Mouse (Mus musculus) limb, embryonic 11.5 days (tissue): ENCODE data around the gene Actr5. TPM values are rescaled to one million over a fixed set of nuclear protein-coding genes. Genes with fewer than 3 reads are reported as not detected.

Experiments
- ATAC-seq: fragments of 200-750 bp; cut with Nextera tagmentation; 2 replicates; pipeline ENCODE4 v1.8.0; 2017; ENCODE audit warnings: low read depth; ENCODE audit not compliant: insufficient number of reproducible peaks, low FRiP score, low TSS enrichment
- DNase-seq: peaks from one replicate; pipeline ENCODE4 v3.0.0-alpha.2; 2015; ENCODE audit warnings: low spot score
- H3K27ac ChIP-seq: fragments of 300-500 bp; sonication (generic); replicated peaks from 2 replicates; pipeline ENCODE4 v1.5.1; 2014; ENCODE audit warnings: low read depth, mild to moderate bottlenecking, low read length
- H3K27me3 ChIP-seq: fragments of 300-500 bp; sonication (generic); 2 replicates; pipeline ENCODE4 v1.6.1; 2014; ENCODE audit warnings: mild to moderate bottlenecking, low read length, mixed read lengths; ENCODE audit not compliant: control insufficient read depth, insufficient read depth
- H3K36me3 ChIP-seq: fragments of 300-500 bp; sonication (generic); 2 replicates; pipeline ENCODE4 v1.6.1; 2014; ENCODE audit warnings: mild to moderate bottlenecking, low read length, moderate library complexity, mixed read lengths; ENCODE audit not compliant: control insufficient read depth, insufficient read depth
- H3K4me1 ChIP-seq: fragments of 300-500 bp; sonication (generic); 2 replicates; pipeline ENCODE4 v1.6.1; 2014; ENCODE audit warnings: low read length, mixed read lengths; ENCODE audit not compliant: control insufficient read depth, insufficient read depth
- H3K4me2 ChIP-seq: fragments of 300-500 bp; sonication (generic); 2 replicates; pipeline ENCODE4 v1.6.1; 2014; ENCODE audit warnings: low read depth, mild to moderate bottlenecking, moderate library complexity; ENCODE audit not compliant: severe bottlenecking
- H3K4me3 ChIP-seq: fragments of 300-500 bp; sonication (generic); 2 replicates; pipeline ENCODE4 v1.5.1; 2014; ENCODE audit warnings: low read depth, low read length
- H3K9ac ChIP-seq: fragments of 300-500 bp; sonication (generic); 2 replicates; pipeline ENCODE4 v1.6.1; 2014; ENCODE audit warnings: mild to moderate bottlenecking, low read length
- H3K9me3 ChIP-seq: fragments of 300-500 bp; sonication (generic); 2 replicates; pipeline ENCODE4 v1.6.1; 2016; ENCODE audit warnings: low read length; ENCODE audit not compliant: control insufficient read depth
- WGBS: fragments of 180-500 bp; shearing (Covaris S2); extraction: QIAGEN DNeasy Blood & Tissue Kit; methylation state at CpG from one replicate; pipeline ENCODE4 v1.1.7; 2014; 5-methylcytosine and 5-hydroxymethylcytosine counted together
- polyA plus RNA-seq: library from polyadenylated mRNA; unstranded; fragments of >200 nt; fragmentation: Nextera tagmentation; extraction: Ambion mirVana; gene quantifications from 2 replicates; pipeline ENCODE4 v1.2.1, GENCODE M21; 2014

Gene Actr5
- polyA plus RNA-seq, 1 experiment from 2014 or later = 16.4 TPM

- Histone ChIP-seq H3K4me3 (no peak overlapping the region), H3K4me2 (no peak overlapping the region), H3K27me3 (no peaks in the 10 kb centered on the region), H3K27ac (no peak overlapping the region), H3K36me3 (peaks cover 6% of the 10 kb centered on the region), H3K9ac (no peak overlapping the region), H3K4me1 (no peaks in the 10 kb centered on the region), H3K9me3 (no peaks in the 10 kb centered on the region)
- WGBS = 83% methylated on average over 3 of the region's 3 CpGs
- DNase-seq (no peak), ATAC-seq (no peak)
Observed at GRCm38 (mm10) chr2:158643791-158644190, 19.1 kb downstream of the Actr5 start.

GRCm38 (mm10) chr2:158651159-158651908, 26.6 kb downstream of the Actr5 start:
- ATAC-seq (no peak), DNase-seq (no peak)
- no peak overlapping the region for H3K27ac ChIP-seq
- H3K27me3 ChIP-seq = no peaks in the 10 kb centered on the region
- H3K36me3 ChIP-seq = no peaks in the 10 kb centered on the region
- no peaks in the 10 kb centered on the region for H3K9me3 ChIP-seq
- H3K9ac ChIP-seq = no peak overlapping the region
- no peak overlapping the region for H3K4me2 ChIP-seq
- H3K4me3 ChIP-seq = no peak overlapping the region
- 60% methylated on average over 7 of the region's 7 CpGs for WGBS
- no peaks in the 10 kb centered on the region for H3K4me1 ChIP-seq

DNA sequence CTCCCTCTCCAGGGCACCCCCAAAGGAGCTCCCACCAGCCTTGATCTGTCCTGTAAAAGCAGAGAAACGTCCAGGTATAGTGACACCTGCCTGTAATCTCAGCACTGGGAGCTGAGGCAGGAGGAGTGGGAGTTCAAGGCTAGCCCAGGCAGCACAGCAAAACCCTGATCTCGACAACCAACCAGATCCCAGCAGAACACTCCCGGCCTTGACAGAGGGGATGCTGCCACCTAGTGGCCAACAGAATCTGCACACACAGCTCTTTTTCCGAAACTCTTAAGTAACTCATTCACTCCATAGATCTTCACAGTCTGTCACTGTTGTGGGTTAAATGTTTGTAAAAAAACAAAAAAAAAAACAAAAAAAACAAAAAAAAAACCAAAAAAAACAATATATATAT, 28.3 kb downstream of the Actr5 start:
- 10% methylated on average over 4 of the region's 4 CpGs for WGBS
- Histone ChIP-seq H3K9ac (no peak overlapping the region), H3K4me1 (no peaks in the 10 kb centered on the region), H3K4me2 (no peak overlapping the region), H3K9me3 (no peaks in the 10 kb centered on the region), H3K36me3 (no peaks in the 10 kb centered on the region), H3K27ac (no peak overlapping the region), H3K4me3 (no peak overlapping the region), H3K27me3 (no peaks in the 10 kb centered on the region)
- DNase-seq (peak; percentile 85), ATAC-seq (peak; percentile 21; the same call in 1 of the 2 replicates)

- no peak overlapping the region for H3K4me3 ChIP-seq
- H3K4me2 ChIP-seq = no peak overlapping the region
- no peak overlapping the region for H3K9ac ChIP-seq
- no peak overlapping the region for H3K27ac ChIP-seq
- WGBS = 83% methylated on average over 9 of the region's 9 CpGs
- H3K27me3 ChIP-seq = no peaks in the 10 kb centered on the region
- no peaks in the 10 kb centered on the region for H3K4me1 ChIP-seq
- ATAC-seq = no peak
- H3K36me3 ChIP-seq = no peaks in the 10 kb centered on the region
- H3K9me3 ChIP-seq = no peaks in the 10 kb centered on the region
- DNase-seq = no peak
Observed at GRCm38 (mm10) chr2:158654717-158655116, 30.0 kb downstream of the Actr5 start.

DNA sequence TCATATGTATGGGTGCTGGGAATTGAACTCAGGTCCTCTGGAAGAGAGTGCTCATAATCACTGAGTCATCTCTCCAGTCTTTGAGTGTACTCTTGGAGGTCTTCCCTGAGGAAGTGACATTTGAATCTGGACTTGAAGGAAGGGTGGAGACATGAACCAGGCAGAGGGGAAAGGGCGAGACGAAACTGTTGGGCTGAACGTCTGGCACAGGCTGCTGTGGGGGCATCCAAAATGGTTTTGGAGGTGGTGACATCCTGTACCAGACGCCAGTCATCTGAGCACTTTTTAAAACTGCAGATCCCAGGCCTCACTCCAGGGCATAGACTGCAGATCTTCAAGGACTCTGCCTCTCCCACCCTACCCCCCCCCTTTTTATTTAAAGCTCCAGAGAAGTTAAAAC, 31.1 kb downstream of the Actr5 start:
- Histone ChIP-seq H3K9ac (no peak overlapping the region), H3K4me1 (no peaks in the 10 kb centered on the region), H3K9me3 (no peaks in the 10 kb centered on the region), H3K4me3 (no peak overlapping the region), H3K27ac (no peak overlapping the region), H3K27me3 (no peaks in the 10 kb centered on the region), H3K36me3 (no peaks in the 10 kb centered on the region), H3K4me2 (no peak overlapping the region)
- ATAC-seq = no peak
- DNase-seq = no peak
- 78% methylated on average over 4 of the region's 4 CpGs for WGBS

- no peak overlapping the region for H3K4me2 ChIP-seq
- H3K36me3 ChIP-seq = no peaks in the 10 kb centered on the region
- ATAC-seq (peak; percentile 39; the same call in 1 of the 2 replicates), DNase-seq (peak; percentile 44)
- 30% methylated on average over 6 of the region's 6 CpGs for WGBS
- H3K9ac ChIP-seq = no peak overlapping the region
- no peak overlapping the region for H3K4me3 ChIP-seq
- H3K27ac ChIP-seq = no peak overlapping the region
- no peaks in the 10 kb centered on the region for H3K9me3 ChIP-seq
- H3K27me3 ChIP-seq = no peaks in the 10 kb centered on the region
- H3K4me1 ChIP-seq = no peaks in the 10 kb centered on the region
Observed at GRCm38 (mm10) chr2:158658822-158659221, 34.1 kb downstream of the Actr5 start.

- 70% methylated on average over 3 of the region's 3 CpGs for WGBS
- ATAC-seq (no peak), DNase-seq (no peak)
- Histone ChIP-seq H3K4me2 (no peak overlapping the region), H3K27ac (no peak overlapping the region), H3K9ac (no peak overlapping the region), H3K27me3 (no peaks in the 10 kb centered on the region), H3K4me1 (no peaks in the 10 kb centered on the region), H3K36me3 (no peaks in the 10 kb centered on the region), H3K4me3 (no peak overlapping the region), H3K9me3 (no peaks in the 10 kb centered on the region)
Observed at GRCm38 (mm10) chr2:158659346-158659745, 34.7 kb downstream of the Actr5 start.

- no peak within 1 kb of the TSS for H3K4me3 ChIP-seq
- no peak for DNase-seq
- ATAC-seq = no peak
- no peak within 1 kb of the TSS for H3K9ac ChIP-seq
- H3K36me3 ChIP-seq = no peaks in the 10 kb centered on the region
- H3K27me3 ChIP-seq = peaks cover 43% of the 10 kb centered on the region
- H3K9me3 ChIP-seq = no peaks in the 10 kb centered on the region
- no peak within 1 kb of the TSS for H3K27ac ChIP-seq
- WGBS = 78% methylated on average over 4 of the region's 4 CpGs
- peaks cover 8% of the 10 kb centered on the region for H3K4me1 ChIP-seq
- no peak within 1 kb of the TSS for H3K4me2 ChIP-seq
Observed at GRCm38 (mm10) chr2:158665098-158665497, 40.4 kb downstream of the Actr5 start, which contains the start of gene Ppp1r16b. TSS of gene Ppp1r16b (plus strand) at chr2:158665398.
